Mouse (Mus musculus) forebrain, embryonic 12.5 days (tissue): ENCODE data around the gene Nfix. TPM values are rescaled to one million over a fixed set of nuclear protein-coding genes. Genes with fewer than 3 reads are reported as not detected.
"Not testable (repeated sequence)": the region's sequence is repeated elsewhere in the genome, so short reads cannot be mapped to it uniquely, and the experiment has no call there.

Source experiments
- ATAC-seq: fragments of 200-750 bp; cut with Nextera tagmentation; 2 replicates; pipeline ENCODE4 v1.8.0; 2017; ENCODE audit warnings: moderate TSS enrichment; ENCODE audit not compliant: low FRiP score
- H3K27ac ChIP-seq: fragments of 300-500 bp; sonication (generic); 2 replicates; pipeline ENCODE4 v1.5.1; 2016; ENCODE audit warnings: mild to moderate bottlenecking
- H3K27me3 ChIP-seq: fragments of 300-500 bp; sonication (generic); 2 replicates; pipeline ENCODE4 v1.6.1; 2016; ENCODE audit warnings: mild to moderate bottlenecking
- H3K36me3 ChIP-seq: fragments of 300-500 bp; sonication (generic); replicated peaks from 2 replicates; pipeline ENCODE4 v1.6.1; 2016; ENCODE audit warnings: mild to moderate bottlenecking
- H3K4me1 ChIP-seq: fragments of 300-500 bp; sonication (generic); 2 replicates; pipeline ENCODE4 v1.6.1; 2016
- H3K4me2 ChIP-seq: fragments of 300-500 bp; sonication (generic); 2 replicates; pipeline ENCODE4 v1.6.1; 2016; ENCODE audit warnings: mild to moderate bottlenecking, moderate library complexity
- H3K4me3 ChIP-seq: fragments of 300-500 bp; sonication (generic); replicated peaks from 2 replicates; pipeline ENCODE4 v1.5.1; 2016; ENCODE audit warnings: mild to moderate bottlenecking
- H3K9ac ChIP-seq: fragments of 300-500 bp; sonication (generic); 2 replicates; pipeline ENCODE4 v1.6.1; 2016; ENCODE audit warnings: mild to moderate bottlenecking
- H3K9me3 ChIP-seq: fragments of 300-500 bp; sonication (generic); 2 replicates; pipeline ENCODE4 v1.6.1; 2016
- WGBS: fragments of 180-500 bp; shearing (Covaris S2); methylation state at CpG from one replicate; pipeline ENCODE4 v1.1.7; 2016; 5-methylcytosine and 5-hydroxymethylcytosine counted together
- polyA plus RNA-seq: library from polyadenylated mRNA; unstranded; fragments of >200 nt; fragmentation: Nextera tagmentation; extraction: Ambion mirVana; gene quantifications from 2 replicates; pipeline ENCODE4 v1.2.1, GENCODE M21; 2016

Gene Nfix
- polyA plus RNA-seq, 1 experiment from 2014 or later, result 31.9 TPM

DNA sequence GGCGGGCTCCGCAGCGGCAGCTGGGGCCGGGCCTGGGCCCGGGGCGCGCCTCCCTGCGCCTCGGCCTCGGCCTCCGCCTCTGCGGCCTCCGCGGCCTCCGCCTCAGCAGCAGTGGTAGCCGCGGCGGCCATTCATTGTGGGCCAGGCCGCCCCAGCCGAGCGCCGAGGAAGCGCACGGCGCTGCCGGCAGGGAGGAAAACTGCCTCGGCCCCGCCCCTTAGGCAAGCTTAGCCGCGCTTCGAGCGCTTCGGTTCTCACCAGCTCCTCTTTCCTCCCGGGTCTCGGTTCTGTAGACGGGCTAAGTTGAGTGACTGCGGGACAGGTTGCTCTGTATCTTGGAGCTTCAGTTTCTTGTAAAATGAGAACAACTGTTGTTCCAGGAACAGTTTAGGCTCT, 112.4 kb downstream of the Nfix start, which contains the start of gene Nacc1:
Gene Nacc1, minus strand, starts transcription at position 158 of the 396 bp plus-strand sequence.
- Histone ChIP-seq H3K27me3 (no peaks in the 10 kb centered on the region), H3K9me3 (no peaks in the 10 kb centered on the region), H3K36me3 (peaks cover 23% of the 10 kb centered on the region), H3K4me1 (peaks cover 43% of the 10 kb centered on the region), H3K27ac (peak within 1 kb of the TSS; percentile 95), H3K4me2 (peak within 1 kb of the TSS; percentile 96), H3K9ac (peak within 1 kb of the TSS; percentile 100), H3K4me3 (peak within 1 kb of the TSS; percentile 100)
- ATAC-seq, result peak; percentile 85
- 0% methylated on average over 26 of the region's 37 CpGs for WGBS

DNA sequence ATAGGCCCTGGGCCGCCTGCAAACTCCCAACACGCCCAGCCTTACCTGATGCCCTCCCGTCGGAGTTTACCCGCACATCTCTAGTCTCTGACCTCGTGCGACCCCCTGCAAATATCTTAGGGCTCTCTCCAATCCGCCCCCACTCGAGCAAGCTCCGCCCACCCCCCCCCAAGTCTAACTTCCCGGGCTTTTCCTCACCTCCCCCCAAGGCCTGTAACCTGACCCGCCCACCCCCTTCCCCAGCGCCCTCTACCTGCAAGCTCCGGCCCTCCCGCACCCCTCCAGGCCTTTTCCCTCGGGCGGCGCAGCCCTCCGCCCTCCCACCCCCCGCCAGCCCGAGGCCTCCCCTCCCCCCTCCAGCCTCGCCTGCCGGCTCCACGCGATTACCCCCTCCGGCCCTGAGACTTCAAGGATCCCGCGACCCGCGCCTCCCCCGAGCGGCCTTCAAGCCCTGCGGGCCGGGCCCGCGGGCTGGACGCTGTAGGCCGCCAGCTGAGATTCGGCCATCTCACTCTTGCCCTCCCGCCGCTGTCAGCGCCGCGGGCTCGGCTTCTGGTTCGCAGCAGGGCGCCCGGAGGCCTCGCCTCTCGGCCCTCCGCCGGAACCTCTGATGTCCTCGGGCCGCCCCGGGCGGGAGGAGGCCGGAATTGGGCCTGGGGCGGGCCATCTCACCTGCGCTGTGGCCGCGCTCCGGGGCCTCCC, 113.0 kb downstream of the Nfix start:
- Histone ChIP-seq H3K36me3 (peaks cover 23% of the 10 kb centered on the region), H3K4me1 (peaks cover 43% of the 10 kb centered on the region)
- WGBS, result 1% methylated on average over 54 of the region's 62 CpGs

DNA sequence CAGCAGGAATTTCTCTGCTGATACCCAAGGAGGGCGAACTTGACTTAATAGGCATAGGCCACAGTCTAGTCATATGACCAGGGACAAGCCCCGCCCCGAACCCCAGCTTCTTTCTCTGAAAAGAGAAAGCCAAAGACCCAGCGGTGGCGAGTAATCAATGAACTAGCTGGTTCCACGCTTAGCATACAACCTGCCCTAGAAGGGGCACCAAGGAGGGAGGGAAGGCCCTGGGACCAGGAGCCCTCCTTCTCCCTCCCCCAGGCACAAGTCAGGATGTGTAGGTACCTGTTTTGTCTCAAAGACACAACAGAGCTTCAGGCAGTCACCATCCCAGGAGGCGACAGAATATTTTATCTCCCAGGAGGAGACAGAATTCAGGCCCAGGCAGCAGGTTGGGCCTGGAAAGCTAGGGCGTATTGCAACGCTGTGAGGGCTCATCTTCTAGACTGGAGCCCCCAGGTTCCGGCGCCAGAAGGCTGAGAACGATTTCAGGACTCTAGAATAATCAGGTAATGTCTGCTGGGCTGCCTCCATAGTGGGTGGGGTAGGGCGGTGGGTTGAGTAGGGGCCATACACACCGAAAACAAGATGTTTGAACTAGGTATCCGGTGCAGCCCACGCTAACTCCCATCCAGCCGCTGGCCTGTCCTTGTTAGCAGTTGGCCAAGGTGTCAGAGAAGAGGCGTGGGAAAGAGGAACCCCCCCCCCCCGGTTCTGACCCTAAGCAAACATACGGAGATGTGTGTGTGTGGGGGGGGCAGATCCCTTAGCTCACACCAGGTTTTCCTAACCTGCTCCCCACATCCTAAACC, 113.7 kb downstream of the Nfix start, which contains the start of gene Trmt1:
Gene Trmt1, plus strand, starts transcription at position 117 of the 812 bp plus-strand sequence.
- Histone ChIP-seq H3K9ac (peak within 1 kb of the TSS; percentile 100), H3K27ac (peak within 1 kb of the TSS; percentile 95), H3K36me3 (peaks cover 27% of the 10 kb centered on the region), H3K9me3 (no peaks in the 10 kb centered on the region), H3K27me3 (no peaks in the 10 kb centered on the region), H3K4me2 (peak within 1 kb of the TSS; percentile 96), H3K4me3 (peak within 1 kb of the TSS; percentile 100), H3K4me1 (peaks cover 43% of the 10 kb centered on the region)
- ATAC-seq, result 0 out of 2 replicates have a peak, but pooled peaks have one; percentile 24
- 10% methylated on average over 20 of the region's 20 CpGs for WGBS

More for the DNA sequence above, 113.0 kb downstream of the Nfix start:
- Histone ChIP-seq H3K4me3 (peak overlapping the region; percentile 100), H3K9me3 (no peaks in the 10 kb centered on the region), H3K27ac (peak overlapping the region; percentile 95), H3K9ac (peak overlapping the region; percentile 100), H3K4me2 (peak overlapping the region; percentile 96), H3K27me3 (no peaks in the 10 kb centered on the region)
- peak; percentile 47; the same call in 1 of the 2 replicates for ATAC-seq

DNA sequence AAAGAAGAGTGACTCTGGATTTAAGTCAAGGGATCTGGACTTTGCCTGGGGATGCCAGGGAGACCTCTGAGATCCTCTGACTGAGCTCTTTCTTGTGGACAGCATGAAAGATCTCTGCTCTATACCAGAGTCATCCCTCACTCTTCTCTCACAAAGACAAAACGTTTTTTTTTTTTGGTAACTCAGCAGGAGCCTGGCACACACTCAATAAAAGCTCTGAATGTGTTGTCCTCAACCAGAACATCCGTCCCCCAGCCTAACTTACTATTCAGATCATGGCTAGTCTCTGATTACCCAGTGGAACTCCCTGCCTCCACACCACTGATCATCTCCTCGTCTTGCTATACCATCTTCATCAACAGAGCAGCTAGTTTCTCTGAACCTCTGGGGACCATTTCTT, 115.6 kb downstream of the Nfix start:
- H3K9me3 ChIP-seq, result no peaks in the 10 kb centered on the region
- no peak overlapping the region for H3K27ac ChIP-seq
- no peak for ATAC-seq
- H3K4me2 ChIP-seq, result no peak overlapping the region
- peaks cover 36% of the 10 kb centered on the region for H3K4me1 ChIP-seq
- H3K36me3 ChIP-seq, result peaks cover 25% of the 10 kb centered on the region
- H3K9ac ChIP-seq, result no peak overlapping the region
- 50% methylated on average over 3 of the region's 3 CpGs for WGBS
- no peaks in the 10 kb centered on the region for H3K27me3 ChIP-seq
- no peak overlapping the region for H3K4me3 ChIP-seq

DNA sequence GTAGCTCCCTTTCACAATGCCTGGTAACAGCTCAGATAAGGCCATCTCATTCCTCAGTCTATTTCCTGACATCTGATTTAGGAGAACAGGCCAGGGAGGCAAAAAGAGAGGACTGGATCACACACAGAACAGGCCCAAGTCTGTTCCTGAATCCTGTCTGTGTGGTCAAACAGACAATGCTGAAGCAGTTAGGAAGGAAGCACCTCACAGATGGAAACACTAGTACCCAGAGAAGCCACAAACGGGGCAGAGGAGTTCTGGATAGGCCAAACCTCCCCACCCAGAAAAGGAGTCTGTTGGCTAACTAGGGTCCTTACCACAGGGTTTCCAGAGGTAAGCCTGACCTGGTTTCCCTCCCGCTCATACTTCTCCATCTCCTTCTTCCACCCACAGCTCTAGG, 117.9 kb downstream of the Nfix start:
- Histone ChIP-seq H3K27me3 (no peaks in the 10 kb centered on the region), H3K4me2 (no peak overlapping the region), H3K27ac (no peak overlapping the region), H3K9me3 (no peaks in the 10 kb centered on the region), H3K4me3 (no peak overlapping the region), H3K4me1 (peaks cover 26% of the 10 kb centered on the region), H3K9ac (no peak overlapping the region), H3K36me3 (peaks cover 28% of the 10 kb centered on the region)
- WGBS, result 83% methylated on average over 2 of the region's 2 CpGs
- ATAC-seq, result no peak

DNA sequence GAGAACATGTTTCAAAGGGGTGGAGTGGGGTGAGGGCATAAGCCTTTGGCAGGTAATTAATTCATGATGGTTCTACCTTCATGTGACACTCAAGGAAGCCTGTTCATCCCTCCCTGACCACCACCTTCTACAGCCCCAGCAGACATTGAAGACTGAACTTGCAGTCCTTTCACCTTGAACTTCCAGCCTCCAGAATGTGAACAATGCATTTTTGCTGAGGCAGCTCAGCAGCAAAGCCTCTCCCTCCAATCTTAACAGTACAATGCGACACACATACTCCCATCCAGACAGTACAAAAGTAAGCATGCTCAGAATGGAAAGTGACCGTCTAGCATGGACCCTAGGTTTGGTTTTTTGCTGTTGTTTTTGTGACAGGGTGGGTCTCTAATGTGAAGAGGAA, 118.7 kb downstream of the Nfix start:
- 91% methylated on average over 2 of the region's 2 CpGs for WGBS
- H3K27ac ChIP-seq, result no peak overlapping the region
- peaks cover 22% of the 10 kb centered on the region for H3K4me1 ChIP-seq
- no peak overlapping the region for H3K4me2 ChIP-seq
- H3K27me3 ChIP-seq, result no peaks in the 10 kb centered on the region
- no peaks in the 10 kb centered on the region for H3K9me3 ChIP-seq
- no peak overlapping the region for H3K9ac ChIP-seq
- no peak for ATAC-seq
- no peak overlapping the region for H3K4me3 ChIP-seq
- peaks cover 34% of the 10 kb centered on the region for H3K36me3 ChIP-seq

DNA sequence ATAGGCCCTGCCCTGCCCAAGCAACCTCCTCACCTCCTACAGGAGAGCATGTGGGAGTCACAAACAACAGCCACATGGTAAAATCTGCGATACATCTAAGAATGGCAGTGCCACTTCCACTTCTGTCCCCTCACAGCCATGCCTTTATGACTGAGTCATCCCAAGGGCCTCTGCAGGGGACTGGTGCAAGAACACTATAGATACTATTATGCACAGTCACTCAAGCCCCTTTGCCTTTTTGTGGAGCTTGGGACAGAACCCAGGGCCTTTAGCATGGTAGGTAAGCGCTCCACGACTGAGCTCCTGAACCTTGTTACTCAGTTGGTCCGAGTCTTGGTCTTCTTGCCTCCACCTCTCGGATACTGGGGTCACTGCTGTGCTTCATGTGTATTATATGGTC, 122.8 kb downstream of the Nfix start:
- Histone ChIP-seq H3K4me2 (no peak overlapping the region), H3K4me1 (0 out of 2 replicates have a peak, but pooled peaks cover 2% of the 10 kb centered on the region), H3K9me3 (no peaks in the 10 kb centered on the region), H3K9ac (no peak overlapping the region), H3K27me3 (no peaks in the 10 kb centered on the region), H3K4me3 (no peak overlapping the region), H3K27ac (no peak overlapping the region), H3K36me3 (peaks cover 65% of the 10 kb centered on the region)
- ATAC-seq, result no peak
- WGBS, result 91% methylated on average over 5 of the region's 5 CpGs

DNA sequence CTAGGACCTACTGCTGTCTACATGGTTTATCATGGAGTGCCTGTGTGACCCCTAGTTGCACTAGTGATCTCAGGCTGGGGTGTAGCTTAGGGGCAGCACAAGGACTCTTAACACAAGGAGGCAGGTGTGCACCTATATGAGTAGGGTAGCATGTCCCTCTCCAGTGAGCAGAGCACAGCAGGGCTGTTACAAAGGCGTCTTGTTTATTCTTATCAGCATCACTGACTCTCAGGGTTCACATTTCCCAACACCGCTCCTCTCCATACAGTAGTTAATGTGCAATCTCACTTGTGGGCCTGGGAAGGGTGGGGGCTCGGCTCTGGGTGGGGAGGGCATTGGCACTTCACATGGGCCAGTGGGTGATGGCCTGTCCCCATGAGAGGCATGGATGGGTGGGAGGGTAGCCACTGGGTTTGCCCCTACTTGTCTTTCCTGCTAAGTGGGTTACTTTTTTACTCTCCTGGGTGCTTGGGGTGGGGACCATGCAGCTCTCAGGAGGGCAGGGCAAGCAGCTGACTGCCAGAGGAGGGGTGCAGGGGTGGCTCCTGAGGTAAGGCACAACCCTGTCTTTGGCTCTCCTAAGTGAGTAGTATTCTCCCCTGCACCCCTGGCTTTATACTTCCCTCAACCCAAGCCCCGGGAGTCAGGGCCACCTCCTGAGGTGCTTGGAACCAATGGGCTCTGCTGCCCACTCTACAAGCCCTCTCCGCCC, 129.7 kb downstream of the Nfix start:
- 96% methylated on average over 5 of the region's 5 CpGs for WGBS
- H3K27ac ChIP-seq, result not testable (repeated sequence)
- peak; percentile 15; the same call in 1 of the 2 replicates for ATAC-seq

DNA sequence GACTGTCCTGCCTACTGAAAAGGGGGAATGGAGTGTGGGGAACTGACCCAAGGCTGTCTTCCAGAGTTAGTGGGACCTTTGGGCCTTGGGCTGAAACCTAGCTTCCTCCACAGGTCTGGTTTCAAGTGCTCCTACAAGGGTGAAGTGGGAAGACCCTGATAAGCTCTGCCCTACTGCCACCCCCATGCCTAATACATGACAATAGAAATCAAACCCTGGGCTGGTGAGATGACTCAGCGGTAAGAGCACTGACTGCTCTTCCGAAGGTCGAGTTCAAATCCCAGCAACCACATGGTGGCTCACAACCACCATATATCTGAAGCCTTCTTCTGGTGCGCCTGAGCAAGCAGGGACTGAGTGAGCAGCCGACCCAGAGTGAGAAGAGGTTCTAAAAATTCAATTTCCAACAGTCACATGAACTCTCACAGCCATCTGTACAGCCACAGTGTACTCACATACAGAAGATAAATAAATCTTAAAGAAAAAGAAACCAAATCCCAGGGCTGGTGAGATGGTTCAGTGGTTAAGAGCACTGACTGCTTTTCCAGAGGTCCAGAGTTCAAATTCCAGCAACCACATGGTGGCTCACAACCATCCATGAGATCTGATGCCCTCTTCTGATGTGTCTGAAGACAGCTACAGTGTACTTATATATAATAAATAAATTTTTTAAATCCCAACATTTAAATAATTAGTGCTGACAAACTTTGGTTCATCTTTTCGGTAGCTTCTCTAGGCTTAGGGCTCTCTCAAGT, 131.2 kb downstream of the Nfix start:
- Histone ChIP-seq H3K9me3 (no peaks in the 10 kb centered on the region), H3K36me3 (peaks cover 48% of the 10 kb centered on the region), H3K4me1 (peaks cover 13% of the 10 kb centered on the region), H3K27me3 (no peaks in the 10 kb centered on the region), H3K27ac (no peak overlapping the region), H3K4me3 (no peak overlapping the region), H3K4me2 (no peak overlapping the region), H3K9ac (no peak overlapping the region)
- ATAC-seq, result no peak
- WGBS, result 87% methylated on average over 6 of the region's 6 CpGs

More for the DNA sequence above, 129.7 kb downstream of the Nfix start:
- H3K4me3 ChIP-seq, H3K9me3 ChIP-seq, H3K4me2 ChIP-seq, H3K27me3 ChIP-seq, H3K9ac ChIP-seq: not testable (repeated sequence)
- peaks cover 12% of the 10 kb centered on the region for H3K4me1 ChIP-seq
- peaks cover 63% of the 10 kb centered on the region for H3K36me3 ChIP-seq

DNA sequence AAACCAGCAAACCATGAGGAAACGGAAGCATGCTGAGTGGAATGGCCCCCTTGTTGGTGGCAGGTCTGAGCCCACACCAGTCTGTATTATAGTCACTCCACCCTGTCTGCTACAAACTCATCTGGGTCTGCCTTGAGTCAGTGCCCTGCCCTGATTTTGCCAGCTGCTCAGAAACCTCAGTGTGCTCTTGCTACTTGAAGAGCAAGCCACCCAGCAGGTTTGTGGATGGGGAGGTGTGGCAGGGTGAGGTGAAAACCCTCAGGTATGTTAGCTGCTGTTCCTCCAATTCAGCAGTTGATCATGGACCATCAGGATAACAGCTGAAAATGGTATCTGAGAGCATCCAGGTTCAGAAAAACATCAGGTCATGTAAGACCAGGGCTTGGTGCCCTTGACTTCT, 132.1 kb downstream of the Nfix start:
- ATAC-seq, result no peak
- H3K9ac ChIP-seq, result no peak overlapping the region
- no peak overlapping the region for H3K27ac ChIP-seq
- no peak overlapping the region for H3K4me3 ChIP-seq
- 75% methylated on average over 1 of the region's 1 CpGs for WGBS
- H3K4me1 ChIP-seq, result peaks cover 20% of the 10 kb centered on the region
- H3K36me3 ChIP-seq, result peaks cover 40% of the 10 kb centered on the region
- no peaks in the 10 kb centered on the region for H3K27me3 ChIP-seq
- H3K4me2 ChIP-seq, result no peak overlapping the region
- no peaks in the 10 kb centered on the region for H3K9me3 ChIP-seq

DNA sequence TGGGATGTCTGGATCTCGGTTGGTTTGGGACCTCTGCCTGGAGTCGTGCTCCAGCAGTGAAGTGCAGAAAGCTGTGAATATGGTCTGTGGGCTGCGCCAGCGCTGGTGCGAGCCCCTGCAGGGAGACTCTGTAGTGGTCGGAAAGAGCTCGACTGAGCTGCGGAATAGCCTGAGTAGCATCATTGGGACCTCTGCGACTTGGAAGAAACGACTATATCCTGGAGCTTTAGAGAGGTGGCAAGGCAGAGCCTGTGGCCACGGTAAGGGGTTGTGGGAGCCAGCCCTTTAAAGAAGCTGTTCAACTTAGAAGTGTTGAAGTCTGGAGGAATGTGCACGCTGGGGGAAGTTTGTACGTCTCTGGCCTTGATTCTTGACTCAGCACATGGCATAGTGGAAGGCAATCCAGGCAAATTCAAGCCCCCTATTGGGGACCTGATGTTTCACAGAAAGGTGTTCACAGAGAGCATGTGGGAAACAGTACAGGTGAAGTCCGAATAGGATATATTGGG, 134.7 kb downstream of the Nfix start:
- Histone ChIP-seq H3K9ac (peak overlapping the region; percentile 78), H3K4me1 (peaks cover 41% of the 10 kb centered on the region), H3K36me3 (peaks cover 15% of the 10 kb centered on the region), H3K4me2 (peak overlapping the region; percentile 82), H3K27me3 (no peaks in the 10 kb centered on the region), H3K4me3 (peak overlapping the region; percentile 53), H3K27ac (peak overlapping the region; percentile 95), H3K9me3 (no peaks in the 10 kb centered on the region)
- 4% methylated on average over 14 of the region's 14 CpGs for WGBS
- ATAC-seq, result no peak; the same call in 1 of the 2 replicates
